Mouse (Mus musculus) cerebellum, postnatal 14 days (tissue): ENCODE measurements around the gene Cabp2.
A peak's percentile ranks its signal among the peaks of the same experiment; 100 is the strongest.

ENCODE experiments used
- DNase-seq, 2 experiments: peaks; one replicate each; pipeline ENCODE4 v3.0.0; 2021; ENCODE audit warnings: mixed read lengths in 2 of 2

Cabp2 gene

GRCm38 (mm10) chr19:4082219-4082965 is 1.0 kb downstream of the Cabp2 start:
- peak in 1 of 2 experiments; percentile 33 for DNase-seq

- peak in 1 of 2 experiments; percentile 24 for DNase-seq
These were observed 1.9 kb downstream of the Cabp2 start for GRCm38 (mm10) chr19:4083316-4083715.

GRCm38 (mm10) chr19:4083826-4084225 is 2.4 kb downstream of the Cabp2 start:
- no peak for DNase-seq

- peak in 1 of 2 experiments; percentile 20 for DNase-seq
These were observed 3.6 kb downstream of the Cabp2 start for GRCm38 (mm10) chr19:4084984-4085383.

GRCm38 (mm10) chr19:4086156-4086555 is 4.8 kb downstream of the Cabp2 start:
- no peak for DNase-seq

GRCm38 (mm10) chr19:4087090-4087489 is 5.7 kb downstream of the Cabp2 start:
- no peak for DNase-seq

GRCm38 (mm10) chr19:4088146-4088545 is 6.8 kb downstream of the Cabp2 start:
- DNase-seq = no peak

GRCm38 (mm10) chr19:4089128-4089527 is 7.8 kb downstream of the Cabp2 start:
- no peak for DNase-seq

- no peak for DNase-seq
These were observed 9.1 kb downstream of the Cabp2 start for GRCm38 (mm10) chr19:4090446-4090845.

- DNase-seq = no peak
These were observed 10.0 kb downstream of the Cabp2 start for GRCm38 (mm10) chr19:4091383-4091782.

- no peak for DNase-seq
These were observed 11.4 kb downstream of the Cabp2 start for GRCm38 (mm10) chr19:4092750-4093149.

GRCm38 (mm10) chr19:4093772-4094171 is 12.4 kb downstream of the Cabp2 start:
- DNase-seq = no peak

GRCm38 (mm10) chr19:4094348-4094747 is 13.0 kb downstream of the Cabp2 start:
- no peak for DNase-seq

GRCm38 (mm10) chr19:4094774-4095303 is 13.5 kb downstream of the Cabp2 start:
- no peak for DNase-seq

- DNase-seq = no peak
These were observed 14.4 kb downstream of the Cabp2 start for GRCm38 (mm10) chr19:4095802-4096201.

GRCm38 (mm10) chr19:4096642-4097440 is 15.5 kb downstream of the Cabp2 start, which contains the start of gene Cdk2ap2:
Cdk2ap2 (plus strand) TSS chr19:4097182.
- peak; percentile 100 for DNase-seq

- no peak for DNase-seq
These were observed 16.1 kb downstream of the Cabp2 start for GRCm38 (mm10) chr19:4097441-4097825.

GRCm38 (mm10) chr19:4098426-4098825 is 17.0 kb downstream of the Cabp2 start:
- peak in 1 of 2 experiments; percentile 28 for DNase-seq

GRCm38 (mm10) chr19:4099056-4099455 is 17.7 kb downstream of the Cabp2 start:
- DNase-seq = peak; percentile 93 to 94

GRCm38 (mm10) chr19:4099837-4100717 is 18.7 kb downstream of the Cabp2 start, which contains the start of gene Pitpnm1:
Pitpnm1 (plus strand) TSS chr19:4099998.
- peak; percentile 62 to 64 for DNase-seq

- DNase-seq = peak; percentile 87 to 89
These were observed 19.4 kb downstream of the Cabp2 start for GRCm38 (mm10) chr19:4100718-4101261.

- DNase-seq = peak in 1 of 2 experiments; percentile 38
These were observed 20.1 kb downstream of the Cabp2 start for GRCm38 (mm10) chr19:4101466-4101865.
